Mouse (Mus musculus): ENCODE measurements around the gene Vps37c.

Vps37c gene

GRCm38 (mm10) chr19:10688537-10689352 is at the start of gene Vps37c:
TSS of gene Vps37c (plus strand) at chr19:10688735.
- peak; percentile 92 for DNase-seq

GRCm38 (mm10) chr19:10640080-10640479 is 48.5 kb upstream of the Vps37c start:
- no peak for DNase-seq

DNA sequence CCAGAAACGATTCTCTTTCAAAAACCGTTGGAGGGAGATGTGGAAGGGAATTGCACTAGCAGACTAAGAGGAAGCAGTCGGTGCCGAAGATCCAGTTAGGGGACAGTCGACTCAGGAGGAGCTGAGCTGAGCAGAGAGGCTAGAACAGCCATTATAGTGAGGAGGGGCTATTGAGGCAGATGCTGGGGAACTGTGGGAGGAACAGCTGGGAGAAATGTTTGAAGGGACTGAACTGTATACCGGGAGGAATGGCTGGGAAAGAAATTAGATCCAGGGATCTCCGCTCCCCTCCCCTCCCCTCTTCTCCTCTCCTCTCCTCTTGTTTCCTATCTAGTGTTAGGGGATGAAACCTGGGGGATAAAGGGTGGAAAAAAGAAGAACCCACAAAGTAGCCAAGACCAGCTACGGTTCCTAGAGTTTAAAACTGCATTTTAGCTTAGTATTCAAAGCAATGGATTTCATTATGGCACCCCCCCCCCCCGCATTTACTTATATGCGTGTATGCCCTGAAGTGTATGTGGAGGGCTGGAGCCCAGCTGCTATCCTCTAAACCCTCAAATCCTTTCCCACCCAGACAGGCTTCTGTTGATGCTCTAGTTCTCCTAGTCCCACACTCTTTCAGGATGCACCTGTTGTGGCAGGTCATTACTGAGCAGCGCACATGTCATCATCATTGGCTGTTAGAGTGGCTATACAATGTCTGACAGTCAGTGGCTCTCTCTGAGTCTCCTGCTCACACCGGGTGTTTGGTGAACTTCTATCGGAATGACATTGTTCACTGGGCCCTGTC is 47.8 kb upstream of the Vps37c start:
- DNase-seq = no peak

DNA sequence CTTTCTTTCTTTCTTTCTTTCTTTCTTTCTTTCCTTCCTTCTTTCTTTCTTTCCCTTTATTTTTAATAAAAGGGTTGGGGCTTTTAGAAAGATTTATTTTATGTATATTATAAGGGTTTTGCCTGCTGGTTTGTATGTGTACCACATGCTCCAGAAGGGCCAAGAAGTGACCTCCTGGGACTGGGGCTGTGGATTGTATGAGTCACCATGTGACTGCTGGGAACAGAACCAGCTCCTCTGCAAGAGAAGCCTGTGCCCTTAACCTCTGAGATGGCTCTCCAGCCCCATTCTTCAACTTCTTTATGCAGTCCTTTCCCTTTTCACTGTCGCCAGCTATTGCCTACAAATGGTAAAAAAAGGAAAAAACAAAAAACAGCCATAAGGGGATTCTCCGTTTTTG is 42.9 kb upstream of the Vps37c start:
- DNase-seq = no peak

DNA sequence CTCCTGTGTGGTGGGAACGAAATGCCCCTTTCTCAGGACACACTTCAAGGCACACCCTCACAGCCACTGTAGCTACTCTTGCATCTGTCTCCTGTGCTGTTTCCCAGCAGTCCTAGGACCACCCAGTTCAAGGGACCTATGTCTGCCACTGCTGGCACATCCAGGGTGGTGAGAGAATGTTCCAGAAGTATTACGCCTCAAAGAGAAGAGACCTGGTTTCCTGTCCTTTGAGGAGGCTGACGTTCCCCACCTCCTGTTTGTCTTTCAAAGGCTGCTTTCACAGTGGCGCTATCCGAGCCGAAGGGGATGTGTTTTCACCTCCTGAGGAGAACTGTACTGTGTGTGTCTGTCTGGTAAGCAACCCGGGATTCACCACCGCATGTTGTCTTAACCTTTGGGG is 40.4 kb upstream of the Vps37c start:
- DNase-seq = no peak

- DNase-seq = no peak
These were observed 32.5 kb upstream of the Vps37c start for GRCm38 (mm10) chr19:10656058-10656457.

GRCm38 (mm10) chr19:10657742-10658141 is 30.8 kb upstream of the Vps37c start:
- DNase-seq = no peak

- no peak for DNase-seq
These were observed 30.1 kb upstream of the Vps37c start for GRCm38 (mm10) chr19:10658406-10658805.

GRCm38 (mm10) chr19:10661373-10661772 is 27.2 kb upstream of the Vps37c start:
- no peak for DNase-seq

DNA sequence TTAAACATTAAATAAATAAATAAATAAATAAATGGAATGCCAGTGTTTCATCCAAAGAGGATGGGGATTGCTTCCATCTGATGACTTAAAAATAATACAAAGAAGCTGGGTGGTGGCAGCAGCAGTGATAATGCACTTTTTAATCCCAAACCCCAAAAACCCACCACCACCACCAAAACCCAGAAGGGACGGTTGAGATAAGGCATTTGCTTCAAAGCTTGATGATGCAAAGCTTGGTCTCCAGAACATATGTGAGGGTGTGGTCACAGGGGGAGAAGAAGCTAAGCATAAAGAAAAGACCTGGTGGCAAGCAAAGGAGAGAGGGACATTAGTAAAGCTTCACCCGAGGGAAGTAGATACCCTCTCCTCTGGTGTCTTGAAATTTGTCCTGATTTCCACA is 26.6 kb upstream of the Vps37c start:
- DNase-seq = no peak

GRCm38 (mm10) chr19:10662665-10663064 is 25.9 kb upstream of the Vps37c start:
- DNase-seq = no peak

GRCm38 (mm10) chr19:10665093-10665492 is 23.4 kb upstream of the Vps37c start:
- DNase-seq = no peak

GRCm38 (mm10) chr19:10665499-10665898 is 23.0 kb upstream of the Vps37c start:
- DNase-seq = peak; percentile 42

DNA sequence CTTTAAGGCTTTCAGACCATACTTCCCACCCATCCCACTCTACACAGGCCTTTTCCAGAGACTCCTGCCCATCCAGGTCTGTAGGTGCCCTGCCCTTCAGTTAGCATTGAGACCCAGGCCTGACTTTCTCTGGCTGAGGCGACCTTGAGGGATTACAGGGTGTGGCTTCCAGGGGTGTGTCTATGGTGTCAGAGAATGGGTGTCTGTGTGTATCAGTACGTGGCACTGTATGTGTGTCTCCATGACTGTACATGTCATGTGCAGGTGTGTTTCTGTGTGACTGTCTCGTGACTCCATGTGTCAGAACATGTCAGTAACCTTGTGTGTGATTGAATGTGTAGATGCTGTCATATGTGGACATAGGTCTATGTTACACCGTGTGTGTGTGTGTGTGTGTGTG is 17.2 kb upstream of the Vps37c start:
- no peak for DNase-seq

- DNase-seq = no peak
These were observed 16.6 kb upstream of the Vps37c start for GRCm38 (mm10) chr19:10671854-10672417.

GRCm38 (mm10) chr19:10673275-10673674 is 15.3 kb upstream of the Vps37c start:
- DNase-seq = no peak

GRCm38 (mm10) chr19:10676656-10677055 is 11.9 kb upstream of the Vps37c start:
- DNase-seq = no peak

- peak; percentile 76 for DNase-seq
These were observed 10.4 kb upstream of the Vps37c start, which contains the start of gene Pga5 for GRCm38 (mm10) chr19:10677915-10678771. TSS of gene Pga5 (minus strand) at chr19:10678071.

DNA sequence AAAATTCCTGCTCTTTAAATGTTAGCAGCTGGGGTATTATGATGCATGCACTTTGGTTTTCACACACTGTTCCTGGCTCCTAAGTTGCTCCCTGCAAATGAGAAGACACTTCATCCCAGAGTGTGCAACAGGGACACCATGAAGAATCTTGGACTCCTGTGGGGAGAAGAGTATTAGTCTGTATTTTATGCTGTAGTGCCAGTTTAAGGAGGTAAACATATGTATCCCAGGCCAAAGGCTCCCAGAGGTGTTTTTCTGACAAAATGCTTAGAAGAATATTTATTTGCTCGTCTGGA is 9.8 kb upstream of the Vps37c start:
- no peak for DNase-seq

DNA sequence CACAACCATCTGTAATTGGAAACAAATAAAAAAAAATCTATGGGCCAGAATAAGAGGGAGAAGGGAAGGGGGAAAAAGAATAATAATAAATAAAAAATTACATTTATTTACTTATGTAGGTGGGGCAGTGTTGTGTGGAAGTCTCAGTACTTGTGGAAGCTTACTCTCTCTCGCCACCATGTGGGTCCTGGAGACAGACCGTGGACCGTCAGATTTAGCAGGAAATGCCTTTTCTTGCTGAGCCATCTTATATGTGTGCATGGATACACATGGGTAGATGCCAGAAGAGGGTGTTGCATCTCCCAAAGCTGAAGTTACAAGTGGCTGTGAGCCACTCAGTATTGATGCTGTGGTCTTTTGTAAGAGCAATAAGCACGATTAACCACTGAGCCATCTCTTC is 7.0 kb upstream of the Vps37c start:
- DNase-seq = no peak

DNA sequence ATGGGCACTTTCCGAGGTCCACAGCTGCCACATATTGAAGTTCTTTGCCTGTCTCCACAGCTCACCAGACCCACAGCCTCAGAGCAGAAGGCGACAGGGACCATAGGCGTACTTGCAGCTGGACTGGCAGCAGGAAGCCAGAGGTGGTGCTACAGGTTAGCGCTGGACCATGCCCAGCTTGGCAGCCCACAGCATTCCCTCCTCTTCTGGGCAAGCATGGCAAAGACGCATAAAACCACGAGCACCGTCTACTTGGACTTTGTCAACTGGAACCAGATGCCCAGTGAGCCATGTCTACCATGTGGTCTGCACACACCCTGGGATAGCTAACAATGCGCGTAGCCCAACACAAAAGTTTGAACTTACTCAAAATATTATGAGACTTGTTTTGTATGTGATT is 3.5 kb upstream of the Vps37c start:
- DNase-seq = no peak

DNA sequence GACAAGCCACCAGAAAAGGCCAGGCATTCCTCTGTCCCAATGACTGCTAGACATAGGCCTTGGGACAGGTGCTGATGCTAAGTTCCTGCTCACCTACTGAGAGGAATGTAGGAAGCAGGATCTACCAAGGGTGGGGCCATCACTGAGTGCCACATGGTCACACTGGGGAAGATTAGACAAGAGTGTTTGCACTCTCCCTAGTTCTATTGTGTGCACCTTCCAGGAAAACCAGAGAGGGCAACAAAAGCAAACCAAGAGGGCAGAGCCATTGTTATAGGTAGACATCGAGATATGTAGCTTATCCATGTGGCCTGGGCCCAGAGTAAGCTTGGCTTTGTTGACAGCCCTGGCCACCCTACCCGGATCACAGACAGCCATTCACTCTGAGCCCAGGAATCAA is 2.8 kb upstream of the Vps37c start:
- no peak for DNase-seq

Data from right cerebral cortex, postnatal 25 days (tissue).